Comparison of ENCODE assay signal across 8 mouse cellular contexts in the genomic region with DNA sequence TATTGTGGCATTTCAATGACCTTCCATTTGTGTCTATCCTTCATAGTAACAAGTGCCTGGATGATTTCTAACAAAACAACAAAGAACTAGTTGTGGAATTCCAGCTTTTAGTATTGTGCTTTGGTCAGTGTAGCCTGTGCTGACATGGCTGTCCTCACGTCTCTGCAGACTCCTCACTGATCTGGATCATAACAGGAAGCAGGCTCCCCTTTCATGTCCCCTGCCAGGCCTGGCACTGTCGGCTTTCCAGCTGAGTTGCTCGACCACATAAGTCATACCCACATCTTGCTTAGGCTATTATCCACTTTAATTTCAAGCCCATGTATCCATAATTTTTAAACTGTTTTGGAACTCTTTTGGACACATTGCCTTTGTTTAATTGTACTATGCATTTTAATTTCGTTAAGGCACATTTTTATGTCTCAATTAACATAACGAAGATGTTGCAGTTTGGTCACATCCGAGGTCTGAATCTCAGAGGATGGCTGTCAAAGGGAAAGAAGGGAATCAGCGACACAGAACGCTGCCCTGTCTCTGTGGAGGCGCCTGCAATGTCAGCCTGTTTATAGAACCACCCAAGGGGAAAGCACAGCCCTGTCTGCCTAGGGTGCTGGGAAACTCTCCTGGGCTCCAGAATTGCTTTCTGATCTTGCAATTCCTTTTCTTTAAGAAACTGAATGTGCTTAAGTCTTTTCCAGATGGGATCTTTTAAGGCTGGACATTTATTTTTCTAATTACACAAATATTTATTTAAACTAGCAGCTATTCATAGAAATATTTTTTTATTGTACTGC.
DNase-seq lines count a peak whose midpoint lies in the region; ATAC-seq lines count a peak whose summit lies in the region.

No protein-coding gene starts in this region.

- H3K4me2 ChIP-seq in kidney, embryonic 15.5 days: 0 out of 2 replicates have a peak overlapping the region, but pooled peaks have one; percentile 12
- no peak overlapping the region for H3K4me2 ChIP-seq in hindbrain, embryonic 11.5 days (replicated peaks; ENCODE audit: low read depth, low read length)
- H3K4me2 ChIP-seq in midbrain, embryonic 16.5 days (ENCODE audit: low read length): 0 out of 2 replicates have a peak overlapping the region, but pooled peaks have one; percentile 1

- no peaks in the 10 kb centered on the region for H3K27me3 ChIP-seq in kidney, embryonic 15.5 days
- no peaks in the 10 kb centered on the region for H3K27me3 ChIP-seq in hindbrain, embryonic 11.5 days (ENCODE audit: control insufficient read depth, insufficient read depth, low read length)
- no peaks in the 10 kb centered on the region for H3K27me3 ChIP-seq in midbrain, embryonic 16.5 days (ENCODE audit: control insufficient read depth, insufficient read depth, low read depth, low read length)

- DNase-seq in kidney, adult 18-20 months: no peak
- peak; percentile 23 for DNase-seq in cerebellum, adult 8-10 months
- DNase-seq in hindbrain, embryonic 11.5 days (ENCODE audit: low spot score): no peak
- DNase-seq in left cerebral cortex, adult 8-10 months (ENCODE audit: low spot score in 2 of 2): no peak
- no peak for DNase-seq in left cerebral cortex, postnatal 14 days (ENCODE audit: low spot score in 2 of 2)
- no peak for DNase-seq in ovary, postnatal 36 days (ENCODE audit: low spot score)

- ATAC-seq in kidney, embryonic 15.5 days (replicated peaks; ENCODE audit: low FRiP score): peak; percentile 93
- peak; percentile 80; the same call in 1 of the 2 replicates for ATAC-seq in hindbrain, embryonic 11.5 days (ENCODE audit: low FRiP score)
- peak; percentile 88 for ATAC-seq in midbrain, embryonic 16.5 days

- H3K4me1 ChIP-seq in kidney, embryonic 15.5 days: peaks cover 2% of the 10 kb centered on the region; the same call in 1 of the 2 replicates
- no peaks in the 10 kb centered on the region for H3K4me1 ChIP-seq in hindbrain, embryonic 11.5 days (replicated peaks; ENCODE audit: control insufficient read depth, insufficient read depth, low read length)
- peaks cover 7% of the 10 kb centered on the region; the same call in 1 of the 2 replicates for H3K4me1 ChIP-seq in midbrain, embryonic 16.5 days (ENCODE audit: control insufficient read depth, insufficient read depth, low read length)

- H3K9ac ChIP-seq in kidney, embryonic 15.5 days: no peak overlapping the region
- H3K9ac ChIP-seq in hindbrain, embryonic 11.5 days (ENCODE audit: low read depth, low read length): no peak overlapping the region
- no peak overlapping the region for H3K9ac ChIP-seq in midbrain, embryonic 16.5 days (ENCODE audit: low read depth, low read length)

- intact Hi-C loops in left cerebral cortex, postnatal 14 days (cut with DNase I): no loop called here

- no peaks in the 10 kb centered on the region for H3K36me3 ChIP-seq in kidney, embryonic 15.5 days
- no peaks in the 10 kb centered on the region for H3K36me3 ChIP-seq in hindbrain, embryonic 11.5 days (ENCODE audit: control insufficient read depth, insufficient read depth, low read length)
- H3K36me3 ChIP-seq in midbrain, embryonic 16.5 days (ENCODE audit: control insufficient read depth, insufficient read depth, low read length): no peaks in the 10 kb centered on the region

- H3K4me3 ChIP-seq in kidney, embryonic 15.5 days (replicated peaks): no peak overlapping the region
- H3K4me3 ChIP-seq in hindbrain, embryonic 11.5 days (ENCODE audit: low read depth, low read length): no peak overlapping the region
- H3K4me3 ChIP-seq in midbrain, embryonic 16.5 days (ENCODE audit: low read depth, low read length): no peak overlapping the region

- H3K9me3 ChIP-seq in kidney, embryonic 15.5 days (replicated peaks): no peaks in the 10 kb centered on the region
- no peaks in the 10 kb centered on the region for H3K9me3 ChIP-seq in hindbrain, embryonic 11.5 days (ENCODE audit: control insufficient read depth, low read length)
- H3K9me3 ChIP-seq in midbrain, embryonic 16.5 days (replicated peaks; ENCODE audit: control insufficient read depth, low read length, poor library complexity, severe bottlenecking): no peaks in the 10 kb centered on the region

- WGBS in kidney, embryonic 15.5 days: 23% methylated on average over 9 of the region's 9 CpGs
- WGBS in hindbrain, embryonic 11.5 days: 28% methylated on average over 9 of the region's 9 CpGs
- 10% methylated on average over 9 of the region's 9 CpGs for WGBS in midbrain, embryonic 16.5 days

- H3K27ac ChIP-seq in kidney, embryonic 15.5 days: peak overlapping the region; percentile 62; the same call in 1 of the 2 replicates
- H3K27ac ChIP-seq in hindbrain, embryonic 11.5 days (ENCODE audit: low read depth, low read length): no peak overlapping the region
- H3K27ac ChIP-seq in midbrain, embryonic 16.5 days (ENCODE audit: low read length): peak overlapping the region; percentile 23; the same call in 1 of the 2 replicates
